Mouse (Mus musculus): ENCODE results near the gene Heatr3. TPM values are rescaled to one million over a fixed set of nuclear protein-coding genes. Genes with fewer than 3 reads are reported as not detected.
A peak's percentile ranks its signal among the peaks of the same experiment; 100 is the strongest.

Gene Heatr3
- 10.0 and 10.2 TPM in 2 replicates for polyA plus RNA-seq (2015; fragmentation: Nextera tagmentation; extraction: Ambion mirVana)

DNA sequence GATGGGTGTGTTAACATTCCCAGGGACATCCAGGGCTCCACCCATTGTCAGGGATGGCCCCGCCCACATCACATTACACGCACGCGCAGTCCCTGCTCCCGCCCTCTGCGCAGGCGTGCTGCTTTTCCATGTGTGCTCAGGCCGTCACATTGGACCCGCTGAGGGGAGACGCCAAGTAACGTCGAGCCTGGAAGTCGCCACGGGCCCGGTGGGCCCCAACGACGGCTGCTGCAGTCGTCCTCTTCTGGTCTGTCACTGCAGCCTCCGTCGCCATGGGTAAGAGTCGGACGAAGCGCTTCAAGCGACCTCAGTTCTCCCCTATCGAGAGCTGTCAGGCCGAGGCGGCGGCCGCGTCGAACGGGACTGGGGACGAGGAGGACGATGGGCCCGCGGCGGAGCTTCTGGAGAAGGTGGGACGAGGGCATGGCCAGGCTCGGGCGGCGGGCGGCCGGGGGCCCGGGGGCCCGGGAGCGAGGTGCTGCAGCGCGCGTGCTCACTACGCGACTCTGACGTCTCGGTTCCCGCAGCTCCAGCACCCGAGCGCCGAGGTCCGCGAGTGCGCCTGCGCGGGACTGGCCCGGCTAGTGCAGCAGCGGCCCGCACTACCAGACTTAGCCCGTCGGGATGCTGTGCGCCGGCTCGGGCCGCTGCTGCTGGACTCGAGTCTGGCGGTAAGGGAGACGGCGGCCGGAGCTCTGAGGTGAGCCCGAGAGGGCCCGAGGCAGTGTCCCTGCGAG lies at the start of gene Heatr3:
TSS of gene Heatr3 (plus strand) at position 108 of the 737 bp plus-strand sequence.
- peak; percentile 97 for ATAC-seq
- peak; percentile 48 for TF ChIP-seq CTCF (IDR thresholded peaks at IDR 0.05; ENCODE audit: low read depth)
- Histone ChIP-seq H3K27me3 (replicated peaks; ENCODE audit: control insufficient read depth, insufficient read depth, low read length) (no peaks in the 10 kb centered on the region), H3K9me3 (ENCODE audit: control insufficient read depth) (no peaks in the 10 kb centered on the region), H3K4me3 (ENCODE audit: low read depth, low read length) (peak within 1 kb of the TSS; percentile 90), H3K4me2 (replicated peaks; ENCODE audit: low read depth) (peak within 1 kb of the TSS; percentile 89), H3K9ac (ENCODE audit: low read depth, low read length) (peak within 1 kb of the TSS; percentile 66), H3K27ac (ENCODE audit: low read depth, low read length) (peak within 1 kb of the TSS; percentile 87), H3K4me1 (replicated peaks; ENCODE audit: control insufficient read depth, insufficient read depth, low read length) (peaks cover 4% of the 10 kb centered on the region; the same call in 1 of the 2 replicates), H3K36me3 (ENCODE audit: control insufficient read depth, insufficient read depth) (peaks cover 29% of the 10 kb centered on the region)
- under 1% methylated on average over 79 of the region's 79 CpGs for WGBS

DNA sequence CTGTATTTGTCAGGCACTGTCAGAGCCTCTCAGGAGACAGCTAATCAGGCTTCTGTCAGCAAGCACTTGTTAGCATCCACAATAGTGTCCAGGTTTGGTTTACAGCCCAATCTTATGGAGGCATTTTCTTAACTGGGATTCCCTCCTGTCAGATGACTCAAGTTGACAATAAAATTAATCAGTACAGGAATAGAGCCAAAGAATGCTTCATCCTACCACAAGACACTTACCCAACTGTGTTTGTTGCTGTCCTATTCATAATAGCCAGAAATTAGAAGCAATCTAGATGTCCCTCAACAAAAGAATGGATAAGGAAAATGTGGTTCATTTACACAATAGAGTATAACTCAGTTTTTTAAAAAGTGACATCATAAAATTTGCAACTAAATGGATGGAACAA lies 49.6 kb upstream of the Heatr3 start:
- no peak for TF ChIP-seq CTCF (IDR thresholded peaks at IDR 0.05; ENCODE audit: low read depth)
- no peak overlapping the region for H3K27ac ChIP-seq (ENCODE audit: low read depth, low read length)
- no peaks in the 10 kb centered on the region for H3K36me3 ChIP-seq (ENCODE audit: control insufficient read depth, insufficient read depth)
- no peaks in the 10 kb centered on the region for H3K9me3 ChIP-seq (ENCODE audit: control insufficient read depth)
- H3K9ac ChIP-seq (ENCODE audit: low read depth, low read length), result no peak overlapping the region
- no peak for ATAC-seq
- H3K27me3 ChIP-seq (replicated peaks; ENCODE audit: control insufficient read depth, insufficient read depth, low read length), result no peaks in the 10 kb centered on the region
- no peak overlapping the region for H3K4me3 ChIP-seq (ENCODE audit: low read depth, low read length)
- H3K4me1 ChIP-seq (replicated peaks; ENCODE audit: control insufficient read depth, insufficient read depth, low read length), result no peaks in the 10 kb centered on the region
- no peak overlapping the region for H3K4me2 ChIP-seq (replicated peaks; ENCODE audit: low read depth)

DNA sequence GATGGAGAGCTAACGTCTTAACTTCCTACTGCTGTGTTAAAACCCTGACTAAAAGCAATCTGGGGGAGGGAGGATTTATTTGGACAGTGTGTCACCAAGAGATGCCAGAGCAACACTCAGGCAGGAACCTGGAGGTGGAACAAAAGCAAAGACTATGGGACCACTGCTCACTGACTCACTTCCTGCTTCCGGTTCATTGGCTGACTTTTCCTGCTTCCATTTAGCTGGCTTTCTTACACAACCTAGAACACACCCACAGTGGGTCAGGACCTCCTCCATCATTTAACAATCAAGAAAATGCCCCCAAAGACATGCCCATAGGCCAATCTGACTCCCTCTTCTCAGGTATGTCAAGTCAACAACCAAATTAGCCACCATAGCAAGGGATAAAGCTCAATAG lies 46.0 kb upstream of the Heatr3 start:
- Histone ChIP-seq H3K4me2 (replicated peaks; ENCODE audit: low read depth) (no peak overlapping the region), H3K27ac (ENCODE audit: low read depth, low read length) (no peak overlapping the region), H3K4me3 (ENCODE audit: low read depth, low read length) (no peak overlapping the region), H3K9ac (ENCODE audit: low read depth, low read length) (no peak overlapping the region), H3K27me3 (replicated peaks; ENCODE audit: control insufficient read depth, insufficient read depth, low read length) (no peaks in the 10 kb centered on the region), H3K36me3 (ENCODE audit: control insufficient read depth, insufficient read depth) (no peaks in the 10 kb centered on the region), H3K4me1 (replicated peaks; ENCODE audit: control insufficient read depth, insufficient read depth, low read length) (no peaks in the 10 kb centered on the region), H3K9me3 (ENCODE audit: control insufficient read depth) (no peaks in the 10 kb centered on the region)
- no peak for ATAC-seq
- TF ChIP-seq CTCF (IDR thresholded peaks at IDR 0.05; ENCODE audit: low read depth), result no peak
- WGBS, result 81% methylated on average over 2 of the region's 2 CpGs

DNA sequence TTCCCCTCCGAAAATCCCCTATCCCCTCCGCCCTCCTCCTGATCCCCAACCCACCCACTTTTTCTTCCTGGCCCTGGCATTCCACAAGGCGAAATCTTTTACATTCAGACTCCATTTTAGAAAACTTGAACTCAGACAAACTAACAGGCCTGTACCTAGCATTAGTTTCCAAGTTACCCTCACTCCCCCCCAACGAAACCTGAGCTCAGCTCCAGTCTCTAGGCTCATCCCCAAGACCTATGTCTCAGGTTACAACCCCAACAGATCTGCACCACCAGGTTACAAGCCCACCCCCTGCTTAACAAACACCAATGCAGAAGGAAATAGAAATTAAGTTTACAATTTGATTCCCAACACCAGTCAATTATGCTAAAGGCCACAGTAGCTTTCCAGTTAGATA lies 44.3 kb upstream of the Heatr3 start:
- Histone ChIP-seq H3K36me3 (ENCODE audit: control insufficient read depth, insufficient read depth) (no peaks in the 10 kb centered on the region), H3K4me3 (ENCODE audit: low read depth, low read length) (no peak overlapping the region), H3K9me3 (ENCODE audit: control insufficient read depth) (no peaks in the 10 kb centered on the region), H3K27ac (ENCODE audit: low read depth, low read length) (no peak overlapping the region), H3K27me3 (replicated peaks; ENCODE audit: control insufficient read depth, insufficient read depth, low read length) (no peaks in the 10 kb centered on the region), H3K9ac (ENCODE audit: low read depth, low read length) (no peak overlapping the region), H3K4me2 (replicated peaks; ENCODE audit: low read depth) (no peak overlapping the region), H3K4me1 (replicated peaks; ENCODE audit: control insufficient read depth, insufficient read depth, low read length) (no peaks in the 10 kb centered on the region)
- no peak for TF ChIP-seq CTCF (IDR thresholded peaks at IDR 0.05; ENCODE audit: low read depth)
- WGBS, result 76% methylated on average over 4 of the region's 4 CpGs
- ATAC-seq, result no peak

DNA sequence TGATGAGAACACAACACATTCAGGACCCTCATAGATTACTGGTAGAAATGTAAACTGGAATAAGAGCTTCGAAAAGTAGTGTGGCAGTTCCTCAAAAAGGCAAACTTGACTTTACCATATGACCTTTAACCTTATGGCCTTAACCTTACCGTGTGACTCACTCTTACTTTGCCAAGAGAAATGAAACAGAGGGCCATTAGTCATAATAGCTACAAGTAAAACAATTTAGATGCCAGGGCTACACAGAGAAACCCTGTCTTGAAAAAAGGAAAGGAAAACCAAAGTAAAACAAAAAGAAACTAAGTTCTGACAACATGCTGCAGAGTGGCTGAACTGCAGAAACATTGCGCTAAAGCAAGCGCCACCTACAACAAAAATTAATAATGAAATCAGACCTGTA lies 38.8 kb upstream of the Heatr3 start:
- 74% methylated on average over 4 of the region's 4 CpGs for WGBS
- no peaks in the 10 kb centered on the region for H3K36me3 ChIP-seq (ENCODE audit: control insufficient read depth, insufficient read depth)
- no peak for ATAC-seq

DNA sequence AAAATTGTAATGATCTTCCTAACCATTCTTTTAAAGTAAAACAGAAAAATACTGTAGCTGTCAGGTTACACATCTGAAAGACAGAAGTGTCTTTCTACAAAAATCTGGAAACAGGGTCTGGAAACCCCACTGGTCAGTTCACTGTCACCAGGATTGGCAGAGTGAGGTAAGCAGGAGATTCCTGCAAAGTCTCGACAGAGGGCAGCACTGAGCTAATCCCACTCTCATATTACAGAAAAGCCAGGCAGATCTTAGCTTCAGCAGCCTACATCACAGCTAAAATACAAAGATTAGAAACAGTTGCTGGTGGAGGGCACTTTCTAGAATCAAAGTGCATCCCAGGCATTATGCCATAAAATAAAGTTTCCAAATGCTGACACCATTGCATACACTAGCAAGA lies 38.1 kb upstream of the Heatr3 start:
- H3K4me3 ChIP-seq (ENCODE audit: low read depth, low read length), result no peak overlapping the region
- H3K9me3 ChIP-seq (ENCODE audit: control insufficient read depth), result no peaks in the 10 kb centered on the region
- no peak for ATAC-seq
- H3K27me3 ChIP-seq (replicated peaks; ENCODE audit: control insufficient read depth, insufficient read depth, low read length), result no peaks in the 10 kb centered on the region
- H3K4me1 ChIP-seq (replicated peaks; ENCODE audit: control insufficient read depth, insufficient read depth, low read length), result no peaks in the 10 kb centered on the region
- no peak overlapping the region for H3K4me2 ChIP-seq (replicated peaks; ENCODE audit: low read depth)
- no peak overlapping the region for H3K27ac ChIP-seq (ENCODE audit: low read depth, low read length)
- 0% methylated on average over 1 of the region's 1 CpGs for WGBS
- peak; percentile 83 for TF ChIP-seq CTCF (IDR thresholded peaks at IDR 0.05; ENCODE audit: low read depth)
- no peaks in the 10 kb centered on the region for H3K36me3 ChIP-seq (ENCODE audit: control insufficient read depth, insufficient read depth)
- no peak overlapping the region for H3K9ac ChIP-seq (ENCODE audit: low read depth, low read length)

More for the DNA sequence above, 38.8 kb upstream of the Heatr3 start:
- Histone ChIP-seq H3K9me3 (ENCODE audit: control insufficient read depth) (no peaks in the 10 kb centered on the region), H3K27ac (ENCODE audit: low read depth, low read length) (no peak overlapping the region), H3K4me3 (ENCODE audit: low read depth, low read length) (no peak overlapping the region), H3K27me3 (replicated peaks; ENCODE audit: control insufficient read depth, insufficient read depth, low read length) (no peaks in the 10 kb centered on the region), H3K4me2 (replicated peaks; ENCODE audit: low read depth) (no peak overlapping the region), H3K4me1 (replicated peaks; ENCODE audit: control insufficient read depth, insufficient read depth, low read length) (no peaks in the 10 kb centered on the region), H3K9ac (ENCODE audit: low read depth, low read length) (no peak overlapping the region)
- TF ChIP-seq CTCF (IDR thresholded peaks at IDR 0.05; ENCODE audit: low read depth), result no peak
